Mouse (Mus musculus): ENCODE data around the gene Cpeb4. TPM values are rescaled to one million over a fixed set of nuclear protein-coding genes. Genes with fewer than 3 reads are reported as not detected.

The Cpeb4 gene
- polyA plus RNA-seq, 1 experiment: 1.5 TPM

DNA sequence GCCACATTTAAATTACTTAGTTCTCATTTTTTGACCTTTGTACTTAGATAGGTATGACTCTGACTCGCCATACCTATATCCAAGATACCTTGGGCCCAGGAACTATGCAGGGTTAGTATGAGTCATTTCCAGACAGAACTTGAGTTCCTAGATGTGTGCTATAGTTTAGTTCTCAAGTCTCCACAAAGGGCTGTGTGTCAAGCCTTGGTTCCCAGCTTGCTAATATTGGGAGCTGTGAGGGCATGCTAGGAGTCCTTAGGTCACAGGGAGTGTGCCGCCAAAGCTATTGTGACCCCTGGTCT lies 43.3 kb upstream of the Cpeb4 start:
- Histone ChIP-seq H3K79me2 (ENCODE audit: control insufficient read depth, insufficient read depth) (no peaks in the 10 kb centered on the region), H3K4me3 (ENCODE audit: insufficient read depth, poor library complexity, severe bottlenecking) (no peak overlapping the region), H3K79me3 (ENCODE audit: low read depth) (peaks cover 2% of the 10 kb centered on the region), H3ac (ENCODE audit: control insufficient read depth, insufficient read length, low read depth) (no peak overlapping the region), H3K36me3 (ENCODE audit: control insufficient read depth, insufficient read depth) (no peaks in the 10 kb centered on the region), H3K27me3 (ENCODE audit: control insufficient read depth, insufficient read depth, insufficient read length) (no peaks in the 10 kb centered on the region)
- no peak for TF ChIP-seq MYOD1 (IDR thresholded peaks at IDR 0.05; ENCODE audit: control insufficient read depth, insufficient read length, low read depth)
- no peak for TF ChIP-seq USF1 (IDR thresholded peaks at IDR 0.05; ENCODE audit: low read depth)
- TF ChIP-seq FOSL1 (IDR thresholded peaks at IDR 0.05; ENCODE audit: insufficient read depth, low read length, poor library complexity, severe bottlenecking): no peak
- TF ChIP-seq MAX (IDR thresholded peaks at IDR 0.05): no peak
- TF ChIP-seq MYOG (IDR thresholded peaks at IDR 0.05; ENCODE audit: control insufficient read depth, extremely low read depth, insufficient read length): no peak
- no peak for TF ChIP-seq CTCF (IDR thresholded peaks at IDR 0.05; ENCODE audit: control insufficient read depth, insufficient read depth, insufficient read length)
- no peak for TF ChIP-seq CEBPB (IDR thresholded peaks at IDR 0.05; ENCODE audit: low read depth)

DNA sequence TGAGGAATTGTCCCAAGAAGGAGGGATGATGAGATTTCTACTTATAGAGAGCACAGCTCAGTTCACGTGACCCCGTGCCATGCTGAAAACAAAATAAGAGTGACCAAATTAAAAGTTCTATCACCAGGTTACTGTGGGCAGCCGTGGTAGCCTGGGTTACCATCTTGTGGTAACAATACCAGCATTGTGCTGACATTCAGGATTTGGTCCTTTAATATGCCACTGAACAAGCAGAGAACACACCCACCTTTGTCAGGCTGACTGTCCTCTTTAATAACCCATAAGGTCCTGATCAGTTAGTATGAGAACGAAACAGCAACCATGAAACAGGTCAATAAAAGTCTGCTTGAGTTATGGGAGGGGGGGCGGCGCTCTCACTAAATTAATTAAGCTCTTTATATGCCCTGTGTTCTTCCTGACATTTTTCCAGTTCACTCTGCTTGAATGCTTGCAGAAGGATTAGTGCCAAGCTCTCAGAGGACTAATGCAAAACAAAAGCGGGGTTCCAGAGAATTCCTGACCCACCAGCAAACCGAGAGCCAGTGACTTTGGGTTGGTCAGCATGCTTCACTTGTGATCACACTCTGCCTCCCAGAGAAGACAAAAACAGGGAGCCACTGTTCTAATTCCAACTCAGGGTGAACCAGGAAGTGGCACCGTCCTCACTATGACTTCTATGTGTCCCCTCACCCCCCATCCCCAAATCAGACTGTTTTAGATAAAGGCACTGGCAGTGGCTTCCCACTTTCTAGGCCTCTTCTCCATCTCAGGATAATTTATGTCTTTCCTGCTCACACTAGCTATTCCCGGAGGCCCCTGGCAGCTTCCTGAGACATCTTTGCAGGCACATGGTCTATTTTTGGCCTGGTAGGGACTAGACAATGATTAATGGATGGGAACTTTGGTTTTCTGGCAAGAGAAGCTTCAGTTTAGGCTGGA lies 41.5 kb upstream of the Cpeb4 start:
- no peaks in the 10 kb centered on the region for H3K36me3 ChIP-seq (ENCODE audit: control insufficient read depth, insufficient read depth)
- peaks cover 2% of the 10 kb centered on the region for H3K79me3 ChIP-seq (ENCODE audit: low read depth)
- TF ChIP-seq FOSL1 (IDR thresholded peaks at IDR 0.05; ENCODE audit: insufficient read depth, low read length, poor library complexity, severe bottlenecking) (no peak), MAX (IDR thresholded peaks at IDR 0.05) (no peak), MYOG (IDR thresholded peaks at IDR 0.05; ENCODE audit: control insufficient read depth, extremely low read depth, insufficient read length) (no peak), USF1 (IDR thresholded peaks at IDR 0.05; ENCODE audit: low read depth) (no peak), MYOD1 (IDR thresholded peaks at IDR 0.05; ENCODE audit: control insufficient read depth, insufficient read length, low read depth) (no peak), CTCF (IDR thresholded peaks at IDR 0.05; ENCODE audit: control insufficient read depth, insufficient read depth, insufficient read length) (no peak), CEBPB (IDR thresholded peaks at IDR 0.05; ENCODE audit: low read depth) (no peak)
- no peak overlapping the region for H3ac ChIP-seq (ENCODE audit: control insufficient read depth, insufficient read length, low read depth)
- H3K27me3 ChIP-seq (ENCODE audit: control insufficient read depth, insufficient read depth, insufficient read length): no peaks in the 10 kb centered on the region
- H3K79me2 ChIP-seq (ENCODE audit: control insufficient read depth, insufficient read depth): no peaks in the 10 kb centered on the region
- H3K4me3 ChIP-seq (ENCODE audit: insufficient read depth, poor library complexity, severe bottlenecking): no peak overlapping the region

DNA sequence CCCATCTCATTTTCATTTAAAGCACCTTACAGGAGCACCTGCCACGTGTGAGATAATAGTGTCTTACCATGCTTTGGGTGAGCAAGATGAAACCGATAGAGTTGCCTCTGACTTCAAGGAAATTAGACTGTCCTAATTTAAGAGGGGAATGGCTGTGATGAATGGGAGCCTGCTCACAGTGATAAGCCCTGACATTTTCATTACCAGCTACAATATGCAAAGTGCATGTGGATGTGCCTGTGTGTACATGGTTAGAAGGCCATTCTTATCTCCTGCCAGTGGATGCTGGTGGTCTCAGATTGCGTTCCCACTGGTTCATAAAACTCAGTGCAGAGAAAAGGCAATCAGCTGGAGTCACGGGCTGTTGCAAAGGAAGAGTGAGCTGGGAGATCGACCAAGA lies 40.6 kb upstream of the Cpeb4 start:
- no peaks in the 10 kb centered on the region for H3K79me2 ChIP-seq (ENCODE audit: control insufficient read depth, insufficient read depth)
- no peak for TF ChIP-seq CEBPB (IDR thresholded peaks at IDR 0.05; ENCODE audit: low read depth)
- TF ChIP-seq MYOG (IDR thresholded peaks at IDR 0.05; ENCODE audit: control insufficient read depth, extremely low read depth, insufficient read length): no peak
- no peak for TF ChIP-seq MYOD1 (IDR thresholded peaks at IDR 0.05; ENCODE audit: control insufficient read depth, insufficient read length, low read depth)
- no peak for TF ChIP-seq CTCF (IDR thresholded peaks at IDR 0.05; ENCODE audit: control insufficient read depth, insufficient read depth, insufficient read length)
- TF ChIP-seq FOSL1 (IDR thresholded peaks at IDR 0.05; ENCODE audit: insufficient read depth, low read length, poor library complexity, severe bottlenecking): no peak
- no peak for TF ChIP-seq MAX (IDR thresholded peaks at IDR 0.05)
- no peak for TF ChIP-seq USF1 (IDR thresholded peaks at IDR 0.05; ENCODE audit: low read depth)

DNA sequence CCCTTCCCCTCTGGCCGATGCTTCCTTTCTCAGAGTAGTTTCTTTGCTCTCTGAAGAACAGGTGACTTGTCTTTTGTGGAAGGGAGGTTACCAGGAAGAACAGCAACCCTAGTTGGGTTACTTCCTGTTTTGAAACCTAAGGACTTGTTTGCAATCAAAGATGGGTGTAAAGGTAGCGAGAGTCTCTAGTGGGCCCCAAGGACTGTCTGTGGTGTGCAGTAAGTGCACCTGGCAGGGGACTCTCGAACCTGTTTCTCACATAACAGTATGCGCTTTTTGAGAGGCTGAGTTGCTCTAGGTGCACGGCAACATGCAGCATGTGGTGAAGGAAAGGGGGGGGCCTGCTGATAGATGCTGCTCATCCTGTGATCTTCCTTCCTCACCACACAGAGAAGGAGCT lies 40.0 kb upstream of the Cpeb4 start:
- no peak for TF ChIP-seq CTCF (IDR thresholded peaks at IDR 0.05; ENCODE audit: control insufficient read depth, insufficient read depth, insufficient read length)
- TF ChIP-seq USF1 (IDR thresholded peaks at IDR 0.05; ENCODE audit: low read depth): no peak
- no peak for TF ChIP-seq CEBPB (IDR thresholded peaks at IDR 0.05; ENCODE audit: low read depth)
- no peak for TF ChIP-seq MYOD1 (IDR thresholded peaks at IDR 0.05; ENCODE audit: control insufficient read depth, insufficient read length, low read depth)
- no peak overlapping the region for H3ac ChIP-seq (ENCODE audit: control insufficient read depth, insufficient read length, low read depth)
- no peaks in the 10 kb centered on the region for H3K27me3 ChIP-seq (ENCODE audit: control insufficient read depth, insufficient read depth, insufficient read length)
- peaks cover 2% of the 10 kb centered on the region for H3K79me3 ChIP-seq (ENCODE audit: low read depth)
- H3K4me3 ChIP-seq (ENCODE audit: insufficient read depth, poor library complexity, severe bottlenecking): no peak overlapping the region
- no peaks in the 10 kb centered on the region for H3K36me3 ChIP-seq (ENCODE audit: control insufficient read depth, insufficient read depth)
- no peaks in the 10 kb centered on the region for H3K79me2 ChIP-seq (ENCODE audit: control insufficient read depth, insufficient read depth)

More for the DNA sequence above, 40.6 kb upstream of the Cpeb4 start:
- Histone ChIP-seq H3ac (ENCODE audit: control insufficient read depth, insufficient read length, low read depth) (no peak overlapping the region), H3K4me3 (ENCODE audit: insufficient read depth, poor library complexity, severe bottlenecking) (no peak overlapping the region), H3K79me3 (ENCODE audit: low read depth) (peaks cover 2% of the 10 kb centered on the region), H3K36me3 (ENCODE audit: control insufficient read depth, insufficient read depth) (no peaks in the 10 kb centered on the region), H3K27me3 (ENCODE audit: control insufficient read depth, insufficient read depth, insufficient read length) (no peaks in the 10 kb centered on the region)

DNA sequence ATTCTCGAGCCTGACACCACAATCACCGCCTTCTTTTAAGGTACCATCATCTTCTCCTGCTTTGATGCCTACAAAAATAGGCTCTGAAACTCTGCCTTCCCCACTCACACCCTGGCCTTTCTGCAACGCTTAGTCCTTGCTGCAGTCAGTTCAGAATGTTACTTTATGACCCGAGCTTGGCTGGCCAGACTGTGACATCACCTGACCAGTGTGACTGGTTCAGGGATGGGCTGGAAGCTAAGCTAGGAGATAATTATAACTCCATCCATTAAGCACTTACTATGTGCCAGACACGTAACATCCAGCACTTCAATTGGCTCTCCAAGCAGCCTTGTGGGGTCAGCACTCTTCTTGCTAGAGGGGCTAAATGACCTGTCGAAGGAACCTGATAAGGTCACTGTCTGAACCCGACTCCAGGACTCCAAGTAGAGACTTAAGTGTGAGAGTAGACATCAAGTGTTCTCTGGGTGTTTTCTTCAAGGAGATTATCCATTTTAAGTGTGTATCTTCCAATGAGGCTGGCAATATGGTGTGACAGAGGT lies 39.5 kb upstream of the Cpeb4 start:
- Histone ChIP-seq H3K27me3 (ENCODE audit: control insufficient read depth, insufficient read depth, insufficient read length) (no peaks in the 10 kb centered on the region), H3K79me2 (ENCODE audit: control insufficient read depth, insufficient read depth) (no peaks in the 10 kb centered on the region), H3K36me3 (ENCODE audit: control insufficient read depth, insufficient read depth) (no peaks in the 10 kb centered on the region), H3ac (ENCODE audit: control insufficient read depth, insufficient read length, low read depth) (no peak overlapping the region), H3K79me3 (ENCODE audit: low read depth) (peaks cover 2% of the 10 kb centered on the region), H3K4me3 (ENCODE audit: insufficient read depth, poor library complexity, severe bottlenecking) (no peak overlapping the region)
- TF ChIP-seq MAX (IDR thresholded peaks at IDR 0.05) (no peak), MYOD1 (IDR thresholded peaks at IDR 0.05; ENCODE audit: control insufficient read depth, insufficient read length, low read depth) (no peak), CEBPB (IDR thresholded peaks at IDR 0.05; ENCODE audit: low read depth) (no peak), FOSL1 (IDR thresholded peaks at IDR 0.05; ENCODE audit: insufficient read depth, low read length, poor library complexity, severe bottlenecking) (no peak), MYOG (IDR thresholded peaks at IDR 0.05; ENCODE audit: control insufficient read depth, extremely low read depth, insufficient read length) (no peak), USF1 (IDR thresholded peaks at IDR 0.05; ENCODE audit: low read depth) (no peak), CTCF (IDR thresholded peaks at IDR 0.05; ENCODE audit: control insufficient read depth, insufficient read depth, insufficient read length) (no peak)
